Mouse (Mus musculus) ES-E14 (cell line): ENCODE results near the gene Abcb1b. TPM values are rescaled to one million over a fixed set of nuclear protein-coding genes. Genes with fewer than 3 reads are reported as not detected.
"Not testable (repeated sequence)": the region's sequence is repeated elsewhere in the genome, so short reads cannot be mapped to it uniquely, and the experiment has no call there.

Experiments
- DNase-seq: peaks from one replicate; pipeline ENCODE4 v3.0.0-alpha.2; 2013; ENCODE audit warnings: low read depth, low spot score
- H3K27ac ChIP-seq: 2 replicates; pipeline ENCODE4 v1.5.1; 2012; ENCODE audit warnings: low read depth, mild to moderate bottlenecking, low read length, moderate library complexity, mixed read lengths; ENCODE audit not compliant: poor library complexity, insufficient read depth, severe bottlenecking
- H3K36me3 ChIP-seq: 2 replicates; pipeline ENCODE4 v1.6.1; 2012; ENCODE audit warnings: mild to moderate bottlenecking, low read length, moderate library complexity, mixed read lengths; ENCODE audit not compliant: control insufficient read depth, poor library complexity, insufficient read depth, severe bottlenecking
- H3K4me1 ChIP-seq, 2 experiments: fragments of 150-350 bp in 1 of 2; sonication (generic) in 1 of 2; 2 replicates each; pipeline ENCODE4 v1.6.1; 2012; ENCODE audit warnings: low read length in 2 of 2, mild to moderate bottlenecking in 1 of 2, mixed read lengths in 1 of 2; ENCODE audit not compliant: control insufficient read depth in 2 of 2, insufficient read depth in 2 of 2, poor library complexity in 1 of 2
- H3K4me3 ChIP-seq, 2 experiments: fragments of 150-350 bp in 1 of 2; sonication (generic) in 1 of 2; 2 replicates each; pipeline ENCODE4 v1.5.1; 2012; ENCODE audit warnings: low read length in 2 of 2, low read depth in 1 of 2, mild to moderate bottlenecking in 1 of 2, mixed read lengths in 1 of 2; ENCODE audit not compliant: insufficient read depth in 1 of 2, poor library complexity in 1 of 2, severe bottlenecking in 1 of 2
- H3K9ac ChIP-seq: 2 replicates; pipeline ENCODE4 v1.6.1; 2012; ENCODE audit warnings: low read depth, mild to moderate bottlenecking, low read length, mixed read lengths; ENCODE audit not compliant: poor library complexity, insufficient read depth, severe bottlenecking
- H3K9me3 ChIP-seq: fragments of 150-350 bp; sonication (generic); 2 replicates; pipeline ENCODE4 v1.6.1; 2012; ENCODE audit warnings: low read depth, mild to moderate bottlenecking, low read length; ENCODE audit not compliant: control insufficient read depth, insufficient read depth
- CHD2 ChIP-seq: IDR thresholded peaks from 2 replicates; pipeline ENCODE4 v1.6.1; 2014; ENCODE audit warnings: mild to moderate bottlenecking, low read depth, low read length, inconsistent platforms
- HCFC1 ChIP-seq: IDR thresholded peaks from 2 replicates; pipeline ENCODE4 v1.6.1; 2012; ENCODE audit warnings: low read length, inconsistent platforms, borderline replicate concordance; ENCODE audit not compliant: insufficient read depth
- MAFK ChIP-seq: IDR thresholded peaks from 2 replicates; pipeline ENCODE4 v1.6.1; 2014; ENCODE audit warnings: mild to moderate bottlenecking, low read depth, low read length, inconsistent platforms; ENCODE audit not compliant: insufficient read depth
- ZC3H11A ChIP-seq: IDR thresholded peaks from 2 replicates; pipeline ENCODE4 v1.6.1; 2012; ENCODE audit warnings: low read depth, mild to moderate bottlenecking, inconsistent platforms, low read length, borderline replicate concordance
- ZNF384 ChIP-seq: IDR thresholded peaks from 2 replicates; pipeline ENCODE4 v1.6.1; 2012; ENCODE audit warnings: low read depth, low read length, inconsistent platforms
- in situ Hi-C, 2 experiments: fragments of 600-800 bp; cut with MboI; formaldehyde crosslinking; loops; one replicate each; pipeline ENCODE4 v1.15.1; 2025; ENCODE audit warnings: low sequenced_read_pairs in 2 of 2, inconsistent platforms in 1 of 2; ENCODE audit not compliant: unreplicated experiment in 2 of 2
- total RNA-seq: library from RNA; depleted of rRNA; stranded (reverse); fragments of 300-350 nt; gene quantifications from 2 replicates; pipeline ENCODE4 v1.2.3, GENCODE M21; 2012

Gene Abcb1b
- total RNA-seq, 1 experiment: 72.2 TPM

DNA sequence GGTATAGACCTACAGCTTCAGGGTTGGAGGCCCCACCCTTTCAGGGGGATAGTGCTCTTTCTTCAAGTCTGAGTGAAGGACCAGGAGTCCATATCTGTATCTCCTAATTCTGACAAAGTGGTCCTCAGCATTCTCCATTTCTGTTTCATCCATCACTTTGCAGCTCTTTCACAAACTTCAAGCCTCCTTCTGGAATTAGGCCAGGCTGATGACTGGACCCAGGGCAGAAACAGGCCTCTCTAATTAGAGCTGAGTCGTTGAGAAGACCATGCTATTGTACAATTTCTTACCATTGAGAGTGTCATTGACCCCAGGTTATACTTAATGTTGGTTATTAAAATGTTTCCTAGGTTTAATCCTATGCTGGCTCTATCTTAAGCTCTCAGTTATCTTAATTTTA lies 63.9 kb downstream of the Abcb1b start:
- in situ Hi-C loops: no loop called here
- no peak overlapping the region for H3K4me3 ChIP-seq
- TF ChIP-seq HCFC1 (no peak), MAFK (no peak), ZNF384 (no peak), CHD2 (no peak), ZC3H11A (no peak)

DNA sequence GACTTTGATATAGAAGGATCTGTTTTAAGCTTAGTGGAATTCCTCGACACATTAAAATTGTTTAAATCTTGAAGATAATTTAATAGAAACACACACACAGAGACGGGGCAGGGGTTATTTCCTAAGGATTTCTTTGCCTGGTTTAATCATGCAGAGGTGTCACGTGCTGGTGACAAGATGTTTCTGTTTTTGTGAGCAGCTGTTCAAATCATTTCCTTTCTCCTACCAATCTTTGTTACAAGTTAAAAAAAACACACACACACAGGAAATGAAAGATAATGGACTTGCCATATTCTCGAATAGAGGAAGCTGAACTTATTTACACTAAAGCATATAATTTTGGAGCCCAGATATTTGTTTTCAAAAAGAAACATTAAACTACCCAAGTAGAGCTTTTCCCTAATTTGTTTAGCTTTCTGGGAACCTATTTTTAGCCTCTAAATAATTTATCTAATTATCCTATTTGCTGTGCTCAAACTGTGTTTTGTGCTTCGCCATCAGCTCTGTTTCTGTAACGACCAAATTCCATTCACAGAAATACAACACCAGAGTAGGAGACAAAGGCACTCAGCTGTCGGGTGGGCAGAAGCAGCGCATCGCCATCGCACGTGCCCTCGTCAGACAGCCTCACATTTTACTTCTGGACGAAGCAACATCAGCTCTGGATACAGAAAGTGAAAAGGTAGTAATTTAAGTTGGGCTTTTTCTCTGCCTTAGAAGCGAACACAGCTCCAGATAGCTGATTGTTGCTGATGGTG lies 65.8 kb downstream of the Abcb1b start:
- in situ Hi-C loops: no loop called here
- Histone ChIP-seq H3K9me3 (0 out of 2 replicates have a peak, but pooled peaks cover 2% of the 10 kb centered on the region), H3K36me3 (peaks cover 6% of the 10 kb centered on the region), H3K9ac (no peak overlapping the region), H3K4me1 (no peaks in the 10 kb centered on the region), H3K27ac (no peak overlapping the region), H3K4me3 (no peak overlapping the region)
- no peak for DNase-seq
- no peak for TF ChIP-seq MAFK
- TF ChIP-seq ZC3H11A: no peak
- no peak for TF ChIP-seq ZNF384
- TF ChIP-seq CHD2: no peak
- TF ChIP-seq HCFC1: no peak

More for the DNA sequence above, 63.9 kb downstream of the Abcb1b start:
- Histone ChIP-seq H3K36me3 (peaks cover 6% of the 10 kb centered on the region), H3K9ac (no peak overlapping the region), H3K4me1 (no peaks in the 10 kb centered on the region), H3K27ac (no peak overlapping the region), H3K9me3 (no peaks in the 10 kb centered on the region)
- DNase-seq: no peak

DNA sequence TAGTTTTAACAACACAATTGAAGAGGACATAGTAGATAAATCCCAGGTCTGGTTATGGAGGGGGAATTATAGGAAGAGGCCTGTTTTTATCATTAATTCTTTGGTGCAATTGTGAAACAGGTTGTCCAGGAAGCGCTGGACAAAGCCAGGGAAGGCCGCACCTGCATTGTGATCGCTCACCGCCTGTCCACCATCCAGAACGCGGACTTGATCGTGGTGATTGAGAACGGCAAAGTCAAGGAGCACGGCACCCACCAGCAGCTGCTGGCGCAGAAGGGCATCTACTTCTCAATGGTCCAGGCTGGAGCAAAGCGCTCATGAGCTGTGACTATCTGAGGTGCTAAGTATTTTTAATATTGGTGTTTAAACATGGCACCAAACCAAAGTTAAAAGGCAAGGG lies 67.7 kb downstream of the Abcb1b start:
- H3K4me1 ChIP-seq, H3K36me3 ChIP-seq, H3K9ac ChIP-seq, H3K4me3 ChIP-seq, H3K27ac ChIP-seq, in situ Hi-C loops, H3K9me3 ChIP-seq, DNase-seq: not testable (repeated sequence)

GRCm38 (mm10) chr5:8866366-8866765 lies 68.4 kb downstream of the Abcb1b start:
- in situ Hi-C loops: no loop called here
- H3K9ac ChIP-seq: no peak overlapping the region
- H3K27ac ChIP-seq: no peak overlapping the region

DNA sequence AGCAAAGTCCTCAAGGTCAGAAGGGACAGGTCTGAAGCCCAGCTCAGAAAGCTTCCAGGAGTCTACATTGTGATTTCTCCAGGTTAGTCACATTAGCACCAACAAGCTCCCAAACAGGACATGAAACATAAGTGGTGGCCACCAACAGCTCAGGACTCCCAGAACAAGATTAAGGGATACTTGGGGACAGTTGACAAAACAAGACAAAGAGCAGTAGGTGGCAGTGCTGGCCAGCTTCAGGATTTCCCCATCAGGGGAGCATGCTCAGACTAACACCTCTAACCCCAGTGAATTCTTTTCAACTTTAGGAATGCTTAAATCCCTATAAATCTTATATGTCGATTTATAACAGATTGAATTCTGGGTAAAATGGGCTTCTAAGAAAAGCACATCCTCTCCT lies 70.1 kb downstream of the Abcb1b start:
- in situ Hi-C loops: no loop called here
- TF ChIP-seq MAFK (no peak), HCFC1 (no peak), ZC3H11A (no peak), CHD2 (no peak), ZNF384 (no peak)
- Histone ChIP-seq H3K27ac (no peak overlapping the region), H3K36me3 (peaks cover 6% of the 10 kb centered on the region), H3K9me3 (0 out of 2 replicates have a peak, but pooled peaks cover 2% of the 10 kb centered on the region), H3K4me3 (no peak overlapping the region), H3K9ac (no peak overlapping the region), H3K4me1 (no peaks in the 10 kb centered on the region)
- DNase-seq: no peak

More at GRCm38 (mm10) chr5:8866366-8866765, 68.4 kb downstream of the Abcb1b start:
- no peak overlapping the region for H3K4me3 ChIP-seq
- H3K36me3 ChIP-seq: peaks cover 6% of the 10 kb centered on the region
- H3K9me3 ChIP-seq: 0 out of 2 replicates have a peak, but pooled peaks cover 2% of the 10 kb centered on the region
- no peaks in the 10 kb centered on the region for H3K4me1 ChIP-seq
- TF ChIP-seq MAFK (no peak), ZC3H11A (no peak), CHD2 (no peak), ZNF384 (no peak), HCFC1 (no peak)
- DNase-seq: no peak
